8 mouse cellular contexts compared by ENCODE assay signal in genomic region chr2:77341575-77342332, GRCm38 (mm10).
DNase-seq lines count a peak whose midpoint lies in the region; ATAC-seq and TF ChIP-seq lines count a peak whose summit lies in the region.

No protein-coding gene starts in this region.

- no peaks in the 10 kb centered on the region for H3K36me3 ChIP-seq in heart, embryonic 11.5 days (ENCODE audit: control insufficient read depth, insufficient read depth, low read length)
- no peaks in the 10 kb centered on the region for H3K36me3 ChIP-seq in intestine, embryonic 14.5 days (ENCODE audit: control insufficient read depth, insufficient read depth, low read length)
- no peaks in the 10 kb centered on the region for H3K36me3 ChIP-seq in midbrain, embryonic 13.5 days
- no peaks in the 10 kb centered on the region for H3K36me3 ChIP-seq in spleen, adult 2 months (ENCODE audit: control insufficient read depth, insufficient read depth, low read length)

- no peak overlapping the region for H3K9ac ChIP-seq in heart, embryonic 11.5 days (ENCODE audit: low read depth, low read length)
- H3K9ac ChIP-seq in intestine, embryonic 14.5 days (ENCODE audit: low read length), result no peak overlapping the region
- H3K9ac ChIP-seq in midbrain, embryonic 13.5 days (replicated peaks), result no peak overlapping the region

- no peaks in the 10 kb centered on the region for H3K9me3 ChIP-seq in heart, embryonic 11.5 days (replicated peaks; ENCODE audit: control insufficient read depth, low read length)
- H3K9me3 ChIP-seq in intestine, embryonic 14.5 days (ENCODE audit: control insufficient read depth, low read length), result peaks cover 3% of the 10 kb centered on the region; the same call in 1 of the 2 replicates
- no peaks in the 10 kb centered on the region for H3K9me3 ChIP-seq in midbrain, embryonic 13.5 days

- no peak overlapping the region for H3K4me3 ChIP-seq in heart, embryonic 11.5 days (ENCODE audit: low read depth, low read length)
- H3K4me3 ChIP-seq in intestine, embryonic 14.5 days (ENCODE audit: low read depth, low read length), result no peak overlapping the region
- H3K4me3 ChIP-seq in midbrain, embryonic 13.5 days (replicated peaks), result no peak overlapping the region
- H3K4me3 ChIP-seq in spleen, adult 2 months (ENCODE audit: extremely low read depth, insufficient read depth, insufficient read length), result no peak overlapping the region

- intact Hi-C loops in gastrocnemius, postnatal 14 days (cut with DNase I; ENCODE audit: low total_unique reads), result loop anchor here (10.0 kb wide), 1 partner anchor 87 kb away; no protein-coding TSS in a partner anchor

- DNase-seq in heart, adult 11 months, result peak; percentile 99
- DNase-seq in gastrocnemius, postnatal 14 days, result peak; percentile 94
- peak; percentile 98 for DNase-seq in intestine, embryonic 14.5 days (ENCODE audit: low spot score)
- peak; percentile 77 to 98 for DNase-seq in left cerebral cortex, adult 9 months (ENCODE audit: low spot score in 2 of 2)
- peak; percentile 32 to 67 for DNase-seq in spleen, adult 2 months (ENCODE audit: low read depth in 1 of 2, low spot score in 2 of 2)

- H3K4me1 ChIP-seq in heart, embryonic 11.5 days (ENCODE audit: control insufficient read depth, insufficient read depth, low read length), result no peaks in the 10 kb centered on the region
- no peaks in the 10 kb centered on the region for H3K4me1 ChIP-seq in intestine, embryonic 14.5 days (replicated peaks; ENCODE audit: control insufficient read depth, insufficient read depth, low read length)
- H3K4me1 ChIP-seq in midbrain, embryonic 13.5 days (replicated peaks), result no peaks in the 10 kb centered on the region; the same call in 1 of the 2 replicates
- H3K4me1 ChIP-seq in spleen, adult 2 months (ENCODE audit: control insufficient read depth, insufficient read depth, insufficient read length), result no peaks in the 10 kb centered on the region

- no peak overlapping the region for H3K27ac ChIP-seq in heart, embryonic 11.5 days (ENCODE audit: low read depth, low read length)
- no peak overlapping the region for H3K27ac ChIP-seq in intestine, embryonic 14.5 days (ENCODE audit: low read depth)
- no peak overlapping the region for H3K27ac ChIP-seq in midbrain, embryonic 13.5 days
- H3K27ac ChIP-seq in spleen, adult 2 months (ENCODE audit: insufficient read depth, low read length), result no peak overlapping the region

- TF ChIP-seq CTCF in spleen, adult 2 months (IDR thresholded peaks at IDR 0.05; ENCODE audit: extremely low read depth, insufficient read depth, insufficient read length, insufficient replicate concordance), result peak; percentile 76; the same call in 1 of the 2 replicates

- H3K4me2 ChIP-seq in heart, embryonic 11.5 days, result no peak overlapping the region
- H3K4me2 ChIP-seq in intestine, embryonic 14.5 days (ENCODE audit: low read length), result no peak overlapping the region
- no peak overlapping the region for H3K4me2 ChIP-seq in midbrain, embryonic 13.5 days (replicated peaks)

- H3K27me3 ChIP-seq in heart, embryonic 11.5 days (ENCODE audit: control insufficient read depth, insufficient read depth, low read length), result no peaks in the 10 kb centered on the region
- no peaks in the 10 kb centered on the region for H3K27me3 ChIP-seq in intestine, embryonic 14.5 days (replicated peaks; ENCODE audit: control insufficient read depth, insufficient read depth, low read length)
- H3K27me3 ChIP-seq in midbrain, embryonic 13.5 days, result no peaks in the 10 kb centered on the region
- no peaks in the 10 kb centered on the region for H3K27me3 ChIP-seq in spleen, adult 2 months (ENCODE audit: control insufficient read depth, insufficient read depth, low read length)

- no peak for TF ChIP-seq POLR2A in spleen, adult 2 months (IDR thresholded peaks at IDR 0.05; ENCODE audit: low read depth, low read length)

- no peak; the same call in 1 of the 2 replicates for ATAC-seq in heart, embryonic 11.5 days (replicated peaks; ENCODE audit: insufficient number of reproducible peaks, low FRiP score, low TSS enrichment)
- ATAC-seq in common myeloid progenitor, adult 5-6 weeks (replicated peaks; ENCODE audit: low read depth, poor library complexity, severe bottlenecking), result peak; percentile 100
- 0 out of 2 replicates have a peak, but pooled peaks have one; percentile 65 for ATAC-seq in intestine, embryonic 14.5 days (replicated peaks; ENCODE audit: low FRiP score, low TSS enrichment, low read depth)
- ATAC-seq in midbrain, embryonic 13.5 days, result peak; percentile 55

- WGBS in heart, embryonic 11.5 days (ENCODE audit: insufficient replicate concordance), result 37% methylated on average over 12 of the region's 12 CpGs
- whole genome bisulfite sequencing in intestine, embryonic 14.5 days, result 42% methylated on average over 12 of the region's 12 CpGs
- WGBS in midbrain, embryonic 13.5 days, result 49% methylated on average over 12 of the region's 12 CpGs
- WGBS in spleen, adult 2 months, result 22% methylated on average over 12 of the region's 12 CpGs
